Mouse (Mus musculus) megakaryocyte, embryonic 14.5 days (primary cell): Measurements from ENCODE around the gene Chad.

Experiments used
- FLI1 ChIP-seq: IDR thresholded peaks from 2 replicates; pipeline ENCODE4 v1.6.1; 2012; ENCODE audit warnings: low read length, inconsistent platforms, mixed read lengths
- GATA1 ChIP-seq: IDR thresholded peaks from 3 replicates; pipeline ENCODE4 v1.6.1; 2012; ENCODE audit warnings: mixed read lengths, low read length, inconsistent platforms, borderline replicate concordance

GRCm38 (mm10) chr11:94548041-94548784 lies 16.6 kb upstream of the Chad start:
- TF ChIP-seq GATA1 = no peak
- no peak for TF ChIP-seq FLI1
